Mouse (Mus musculus) ES-Bruce4 (cell line): Measurements from ENCODE around the gene Hfm1.

ENCODE experiments used
- EP300 ChIP-seq: IDR thresholded peaks from 2 replicates; pipeline ENCODE4 v1.6.1; 2011; ENCODE audit warnings: low read depth, low read length; ENCODE audit not compliant: insufficient read depth
- POLR2A ChIP-seq: IDR thresholded peaks from one replicate; pipeline ENCODE4 v1.8.1; 2011; ENCODE audit warnings: low read length; ENCODE audit not compliant: insufficient read depth

- TF ChIP-seq POLR2A, result no peak
- TF ChIP-seq EP300, result no peak
Observed at GRCm38 (mm10) chr5:106830775-106831174, 95.3 kb downstream of the Hfm1 start.
